Mouse (Mus musculus): ENCODE results near the gene Urb2. TPM values are rescaled to one million over a fixed set of nuclear protein-coding genes. Genes with fewer than 3 reads are reported as not detected.

Gene Urb2
- total RNA-seq, 1 experiment from 2014 or later, result 11.3 TPM

- no peak for DNase-seq
Measured at GRCm38 (mm10) chr8:124077998-124078397, 56.7 kb downstream of the Urb2 start.

DNA sequence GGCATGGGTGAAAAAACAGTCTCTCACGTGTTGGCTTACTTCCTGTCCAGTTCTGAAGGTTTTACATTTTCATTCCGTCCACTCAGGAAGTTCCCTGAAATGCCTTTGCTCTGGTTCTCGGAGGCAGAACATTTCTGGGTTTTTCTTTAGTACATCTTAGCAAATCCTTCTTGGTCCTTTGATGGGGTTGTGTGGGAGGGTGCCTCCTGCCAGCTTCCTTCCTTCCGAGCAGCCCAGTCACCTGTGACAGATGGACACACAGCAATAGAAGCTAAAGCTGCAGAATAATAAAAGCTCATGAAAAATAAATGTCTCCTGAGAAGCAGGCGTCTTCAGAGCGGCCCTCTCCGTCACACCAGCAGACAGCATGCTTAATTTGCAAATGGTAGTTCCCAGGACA, 57.7 kb downstream of the Urb2 start:
- no peak for DNase-seq

- no peak for DNase-seq
Measured at GRCm38 (mm10) chr8:124080467-124081326, 59.4 kb downstream of the Urb2 start.

GRCm38 (mm10) chr8:124082616-124083015, 61.3 kb downstream of the Urb2 start:
- no peak for DNase-seq

- DNase-seq, result no peak
Measured at GRCm38 (mm10) chr8:124083611-124084010, 62.3 kb downstream of the Urb2 start.

GRCm38 (mm10) chr8:124085668-124086067, 64.4 kb downstream of the Urb2 start:
- DNase-seq, result no peak

DNA sequence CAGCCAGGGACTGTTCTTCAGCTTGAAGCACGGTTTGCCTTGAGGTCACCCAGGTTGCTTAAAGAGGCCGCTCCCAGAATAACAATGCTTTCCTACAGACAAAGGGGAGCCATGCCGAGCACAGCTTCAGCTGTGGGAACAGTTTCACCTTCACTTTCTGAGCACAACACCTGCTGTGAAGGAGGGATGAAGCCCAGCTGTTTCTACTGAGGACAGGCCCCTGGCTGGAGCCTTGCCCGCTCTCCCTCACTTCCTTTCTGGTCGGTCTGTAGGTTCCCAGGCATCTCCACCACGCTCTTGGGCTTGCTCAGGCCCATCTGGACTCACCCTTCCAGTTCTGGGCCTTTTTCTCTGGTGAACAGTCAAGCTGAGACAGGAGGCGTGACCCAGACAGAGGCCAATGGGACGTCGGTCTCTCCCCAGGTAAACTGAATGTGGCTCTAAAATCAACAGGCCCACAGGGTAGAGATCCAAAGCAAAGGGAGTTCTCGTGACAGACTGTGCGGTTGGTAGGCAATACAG, 66.8 kb downstream of the Urb2 start:
- no peak for DNase-seq

DNA sequence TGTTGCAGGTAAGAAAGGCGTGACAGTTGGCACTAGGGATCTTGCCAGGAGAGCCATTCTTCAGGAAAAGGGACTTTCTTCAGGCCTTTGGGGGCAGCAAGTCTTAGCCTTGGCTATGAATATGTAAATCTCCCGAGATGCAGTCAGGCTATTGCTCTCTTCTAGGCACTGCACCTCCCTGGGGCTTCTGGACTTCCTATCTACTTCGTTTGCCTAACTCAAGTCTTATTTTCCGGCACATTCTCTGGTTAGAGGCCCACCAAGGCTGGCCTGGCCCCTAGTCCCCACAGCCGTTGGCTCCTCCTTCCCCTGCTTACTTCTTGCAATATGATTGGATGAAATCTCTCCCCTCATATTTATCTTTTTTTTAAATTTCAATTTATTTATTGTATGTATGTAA, 67.7 kb downstream of the Urb2 start:
- DNase-seq, result no peak

DNA sequence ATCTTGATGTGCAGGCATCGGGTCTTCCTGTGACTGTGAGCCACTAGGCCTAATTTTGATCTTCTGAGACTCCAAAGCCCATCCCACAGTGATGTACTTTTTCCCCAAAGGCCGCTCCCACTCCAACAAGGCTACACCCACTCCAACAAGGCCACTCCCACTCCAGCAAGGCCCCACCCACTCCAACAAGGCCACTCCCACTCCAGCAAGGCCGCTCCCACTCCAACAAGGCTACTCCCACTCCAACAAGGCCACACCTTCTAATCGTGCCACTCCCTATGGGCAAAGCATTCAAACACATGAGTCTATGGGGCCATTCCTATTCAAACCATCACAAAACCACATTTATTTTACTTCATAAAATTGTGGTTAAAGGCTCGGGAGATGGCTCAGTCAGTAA, 69.2 kb downstream of the Urb2 start:
- DNase-seq, result no peak

Small RNA genes within 50 kb of the gene (microRNA-seq; reads per million reads assigned to microRNA genes)
- gene Mir1967, result 0 reads per million in 2 experiments

Other genes with a start within 250 kb of the Urb2 start
- gene Rab4a, start 215.5 kb upstream of the Urb2 start, total RNA-seq (2021), result 23.6 and 24.6 TPM in 2 replicates
- 2.7 and 4.4 TPM in 2 replicates for gene Ccsap, start 161.3 kb upstream of the Urb2 start, total RNA-seq (2021)
- 1.5 TPM in 1 of 2 replicates, not detected in the other for gene Acta1, start 126.8 kb upstream of the Urb2 start, total RNA-seq (2021)
- gene Nup133, start 72.2 kb upstream of the Urb2 start, total RNA-seq (2021), result 18.8 and 22.0 TPM in 2 replicates
- 10.4 and 14.3 TPM in 2 replicates for gene Abcb10, start 38.4 kb upstream of the Urb2 start, total RNA-seq (2021)
- gene Taf5l, start 111 bp upstream of the Urb2 start, total RNA-seq (2021), result 19.7 and 19.8 TPM in 2 replicates
- 33.5 and 60.5 TPM in 2 replicates for gene Galnt2, start 209.9 kb downstream of the Urb2 start, total RNA-seq (2021)